Mouse (Mus musculus): Measurements from ENCODE around the gene Emc4. TPM values are rescaled to one million over a fixed set of nuclear protein-coding genes. Genes with fewer than 3 reads are reported as not detected.

The Emc4 gene
- polyA plus RNA-seq (2015; fragmentation: Nextera tagmentation; extraction: Ambion mirVana): 91.9 and 102 TPM in 2 replicates

DNA sequence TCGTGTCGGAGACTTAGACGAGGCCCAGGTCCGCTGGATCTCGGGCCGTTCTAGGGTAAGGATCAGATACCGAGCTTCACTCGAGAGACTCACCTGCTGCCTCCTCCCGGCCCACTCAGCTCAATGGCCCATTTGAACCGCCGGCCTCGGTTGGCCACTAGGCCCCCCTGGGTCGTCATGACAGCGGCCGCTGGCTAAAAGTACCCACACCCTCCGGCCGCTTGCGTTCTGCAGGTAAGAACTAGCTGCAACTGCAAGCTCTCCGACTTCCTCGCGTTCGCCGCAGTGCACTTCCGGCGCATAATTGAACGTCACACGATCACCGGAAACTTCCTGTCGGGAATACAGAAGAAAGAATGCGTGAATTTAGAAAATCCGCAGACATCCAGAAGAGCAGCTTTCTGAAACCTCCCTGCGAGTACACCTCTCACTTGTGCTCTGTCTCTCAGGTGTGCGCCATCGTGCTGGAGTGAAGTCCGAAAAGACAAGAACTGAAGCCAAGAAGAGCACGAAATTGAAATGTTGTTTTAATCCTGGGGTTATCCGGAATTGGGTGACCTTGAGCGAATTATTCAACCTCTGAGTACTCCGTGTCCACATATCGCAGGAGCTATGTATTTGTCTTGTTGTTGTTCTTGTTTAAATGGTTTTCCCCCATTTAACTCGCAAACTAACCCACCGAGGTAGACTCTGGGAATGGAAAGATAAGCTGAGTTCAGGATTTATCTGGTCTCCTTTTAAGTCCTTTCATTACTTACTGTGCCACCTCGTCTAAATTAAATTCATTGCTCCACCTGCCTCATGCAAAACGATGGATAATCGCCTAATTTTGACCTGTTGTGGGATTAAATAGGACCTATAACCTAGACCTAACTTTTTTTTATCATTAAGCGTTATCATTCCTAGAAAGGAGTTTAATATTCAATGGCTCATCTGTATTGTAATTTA lies at the start of gene Emc4:
Gene Emc4, minus strand, starts transcription at position 302 of the 948 bp plus-strand sequence.
- H3K4me2 ChIP-seq (replicated peaks; ENCODE audit: low read depth): peak within 1 kb of the TSS; percentile 87
- no peak for TF ChIP-seq CTCF (IDR thresholded peaks at IDR 0.05; ENCODE audit: low read depth)
- H3K27me3 ChIP-seq (replicated peaks; ENCODE audit: control insufficient read depth, insufficient read depth, low read length): no peaks in the 10 kb centered on the region
- H3K9me3 ChIP-seq (ENCODE audit: control insufficient read depth): no peaks in the 10 kb centered on the region
- H3K27ac ChIP-seq (ENCODE audit: low read depth, low read length): peak within 1 kb of the TSS; percentile 73
- peak within 1 kb of the TSS; percentile 73 for H3K9ac ChIP-seq (ENCODE audit: low read depth, low read length)
- no peaks in the 10 kb centered on the region; the same call in 1 of the 2 replicates for H3K4me1 ChIP-seq (replicated peaks; ENCODE audit: control insufficient read depth, insufficient read depth, low read length)
- ATAC-seq: peak; percentile 89
- peaks cover 7% of the 10 kb centered on the region for H3K36me3 ChIP-seq (ENCODE audit: control insufficient read depth, insufficient read depth)
- WGBS: 1% methylated on average over 46 of the region's 46 CpGs
- peak within 1 kb of the TSS; percentile 89 for H3K4me3 ChIP-seq (ENCODE audit: low read depth, low read length)

GRCm38 (mm10) chr2:112407030-112407429 lies 39.2 kb upstream of the Emc4 start:
- peaks cover 22% of the 10 kb centered on the region for H3K36me3 ChIP-seq (ENCODE audit: control insufficient read depth, insufficient read depth)
- no peak overlapping the region for H3K4me3 ChIP-seq (ENCODE audit: low read depth, low read length)
- 83% methylated on average over 3 of the region's 3 CpGs for WGBS
- H3K27ac ChIP-seq (ENCODE audit: low read depth, low read length): no peak overlapping the region
- H3K4me1 ChIP-seq (replicated peaks; ENCODE audit: control insufficient read depth, insufficient read depth, low read length): no peaks in the 10 kb centered on the region
- H3K9ac ChIP-seq (ENCODE audit: low read depth, low read length): no peak overlapping the region
- no peak for TF ChIP-seq CTCF (IDR thresholded peaks at IDR 0.05; ENCODE audit: low read depth)
- H3K4me2 ChIP-seq (replicated peaks; ENCODE audit: low read depth): no peak overlapping the region
- H3K9me3 ChIP-seq (ENCODE audit: control insufficient read depth): no peaks in the 10 kb centered on the region
- no peaks in the 10 kb centered on the region for H3K27me3 ChIP-seq (replicated peaks; ENCODE audit: control insufficient read depth, insufficient read depth, low read length)
- ATAC-seq: no peak

GRCm38 (mm10) chr2:112396649-112397048 lies 28.8 kb upstream of the Emc4 start:
- no peaks in the 10 kb centered on the region for H3K9me3 ChIP-seq (ENCODE audit: control insufficient read depth)
- no peak overlapping the region for H3K27ac ChIP-seq (ENCODE audit: low read depth, low read length)
- no peaks in the 10 kb centered on the region for H3K36me3 ChIP-seq (ENCODE audit: control insufficient read depth, insufficient read depth)
- no peak for TF ChIP-seq CTCF (IDR thresholded peaks at IDR 0.05; ENCODE audit: low read depth)
- H3K4me3 ChIP-seq (ENCODE audit: low read depth, low read length): no peak overlapping the region
- no peaks in the 10 kb centered on the region for H3K27me3 ChIP-seq (replicated peaks; ENCODE audit: control insufficient read depth, insufficient read depth, low read length)
- no peak for ATAC-seq
- H3K9ac ChIP-seq (ENCODE audit: low read depth, low read length): no peak overlapping the region
- H3K4me2 ChIP-seq (replicated peaks; ENCODE audit: low read depth): no peak overlapping the region
- no peaks in the 10 kb centered on the region for H3K4me1 ChIP-seq (replicated peaks; ENCODE audit: control insufficient read depth, insufficient read depth, low read length)
- WGBS: 36% methylated on average over 1 of the region's 1 CpGs

- Histone ChIP-seq H3K4me2 (replicated peaks; ENCODE audit: low read depth) (no peak overlapping the region), H3K36me3 (ENCODE audit: control insufficient read depth, insufficient read depth) (no peaks in the 10 kb centered on the region), H3K4me1 (replicated peaks; ENCODE audit: control insufficient read depth, insufficient read depth, low read length) (no peaks in the 10 kb centered on the region), H3K4me3 (ENCODE audit: low read depth, low read length) (no peak overlapping the region), H3K27me3 (replicated peaks; ENCODE audit: control insufficient read depth, insufficient read depth, low read length) (no peaks in the 10 kb centered on the region), H3K9me3 (ENCODE audit: control insufficient read depth) (no peaks in the 10 kb centered on the region), H3K27ac (ENCODE audit: low read depth, low read length) (no peak overlapping the region), H3K9ac (ENCODE audit: low read depth, low read length) (no peak overlapping the region)
- TF ChIP-seq CTCF (IDR thresholded peaks at IDR 0.05; ENCODE audit: low read depth): no peak
- ATAC-seq: no peak
These were observed 26.1 kb upstream of the Emc4 start for GRCm38 (mm10) chr2:112393958-112394357.

GRCm38 (mm10) chr2:112392689-112393088 lies 24.9 kb upstream of the Emc4 start:
- no peaks in the 10 kb centered on the region for H3K9me3 ChIP-seq (ENCODE audit: control insufficient read depth)
- no peak overlapping the region for H3K4me3 ChIP-seq (ENCODE audit: low read depth, low read length)
- H3K27me3 ChIP-seq (replicated peaks; ENCODE audit: control insufficient read depth, insufficient read depth, low read length): no peaks in the 10 kb centered on the region
- no peak for ATAC-seq
- WGBS: 90% methylated on average over 1 of the region's 1 CpGs
- no peak for TF ChIP-seq CTCF (IDR thresholded peaks at IDR 0.05; ENCODE audit: low read depth)
- H3K9ac ChIP-seq (ENCODE audit: low read depth, low read length): no peak overlapping the region
- H3K4me1 ChIP-seq (replicated peaks; ENCODE audit: control insufficient read depth, insufficient read depth, low read length): no peaks in the 10 kb centered on the region
- H3K27ac ChIP-seq (ENCODE audit: low read depth, low read length): no peak overlapping the region
- no peak overlapping the region for H3K4me2 ChIP-seq (replicated peaks; ENCODE audit: low read depth)
- H3K36me3 ChIP-seq (ENCODE audit: control insufficient read depth, insufficient read depth): no peaks in the 10 kb centered on the region

DNA sequence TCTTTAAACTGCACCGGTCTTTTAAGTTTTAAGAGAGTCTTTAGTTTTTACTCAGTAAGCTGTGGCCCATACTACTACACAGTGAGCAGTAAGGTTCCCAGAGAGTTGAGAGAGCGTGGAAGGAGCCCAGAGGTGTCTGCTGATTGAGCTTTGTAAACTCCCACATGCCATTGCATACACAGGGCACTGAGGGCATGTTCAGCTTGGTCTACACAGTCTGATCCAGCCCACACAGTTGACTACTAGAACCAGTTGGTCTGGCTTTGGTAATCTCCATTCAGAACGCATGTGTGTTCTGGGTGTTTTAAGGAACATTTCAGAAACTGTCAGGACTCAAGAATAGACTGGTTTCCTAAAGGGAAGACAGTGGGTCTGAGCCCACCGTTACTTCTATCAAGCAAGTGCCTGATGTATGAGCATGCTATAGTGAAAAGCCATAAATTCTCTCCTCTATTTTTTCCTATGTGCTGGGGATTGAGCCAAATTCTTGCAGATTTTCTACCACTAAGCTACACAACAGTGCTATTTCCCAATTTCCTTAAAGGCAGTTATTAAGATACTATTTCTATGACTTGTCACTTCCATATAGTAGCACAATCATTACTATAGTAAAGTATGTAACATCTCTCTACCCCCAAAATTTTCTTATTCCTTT lies 23.6 kb upstream of the Emc4 start:
- WGBS: 89% methylated on average over 4 of the region's 4 CpGs
- Histone ChIP-seq H3K4me3 (ENCODE audit: low read depth, low read length) (no peak overlapping the region), H3K36me3 (ENCODE audit: control insufficient read depth, insufficient read depth) (no peaks in the 10 kb centered on the region), H3K27ac (ENCODE audit: low read depth, low read length) (no peak overlapping the region), H3K4me1 (replicated peaks; ENCODE audit: control insufficient read depth, insufficient read depth, low read length) (no peaks in the 10 kb centered on the region), H3K9ac (ENCODE audit: low read depth, low read length) (no peak overlapping the region), H3K4me2 (replicated peaks; ENCODE audit: low read depth) (no peak overlapping the region), H3K9me3 (ENCODE audit: control insufficient read depth) (no peaks in the 10 kb centered on the region), H3K27me3 (replicated peaks; ENCODE audit: control insufficient read depth, insufficient read depth, low read length) (no peaks in the 10 kb centered on the region)
- TF ChIP-seq CTCF (IDR thresholded peaks at IDR 0.05; ENCODE audit: low read depth): no peak
- ATAC-seq: no peak
